Mouse (Mus musculus) neutrophil, adult 5-6 weeks (primary cell): Measurements from ENCODE around the gene Birc6. TPM values are rescaled to one million over a fixed set of nuclear protein-coding genes. Genes with fewer than 3 reads are reported as not detected.
"Not testable (repeated sequence)": the region's sequence is repeated elsewhere in the genome, so short reads cannot be mapped to it uniquely, and the experiment has no call there.

ENCODE experiments used
- ATAC-seq: fragments of 151-379, 151-347 bp; 2 replicates; pipeline ENCODE4 v1.8.0; 2017; ENCODE audit warnings: mild to moderate bottlenecking, moderate TSS enrichment; ENCODE audit not compliant: insufficient number of reproducible peaks, poor library complexity, low FRiP score, severe bottlenecking; ENCODE audit errors: extremely low read depth
- total RNA-seq: library from RNA; stranded (forward); fragments of 200-1000 nt; gene quantifications from 2 replicates; pipeline ENCODE4 v1.2.3, GENCODE M21; 2017

Birc6 gene
- total RNA-seq, 1 experiment from 2014 or later, result 231 TPM

- no peak for ATAC-seq
Measured at GRCm38 (mm10) chr17:74688555-74688954, 160.5 kb downstream of the Birc6 start.

GRCm38 (mm10) chr17:74689406-74689805, 161.3 kb downstream of the Birc6 start:
- no peak for ATAC-seq

GRCm38 (mm10) chr17:74701661-74702060, 173.6 kb downstream of the Birc6 start:
- not testable (repeated sequence) for ATAC-seq

- ATAC-seq, result no peak
Measured at GRCm38 (mm10) chr17:74705480-74705879, 177.4 kb downstream of the Birc6 start.

GRCm38 (mm10) chr17:74706593-74706992, 178.5 kb downstream of the Birc6 start:
- ATAC-seq, result no peak

- ATAC-seq, result no peak
Measured at GRCm38 (mm10) chr17:74707637-74708152, 179.6 kb downstream of the Birc6 start.

GRCm38 (mm10) chr17:74710731-74711130, 182.6 kb downstream of the Birc6 start:
- no peak for ATAC-seq

- no peak for ATAC-seq
Measured at GRCm38 (mm10) chr17:74711627-74712026, 183.5 kb downstream of the Birc6 start.

- no peak for ATAC-seq
Measured at GRCm38 (mm10) chr17:74715128-74715527, 187.0 kb downstream of the Birc6 start.

- no peak for ATAC-seq
Measured at GRCm38 (mm10) chr17:74715724-74716123, 187.6 kb downstream of the Birc6 start.

GRCm38 (mm10) chr17:74716643-74717042, 188.5 kb downstream of the Birc6 start:
- no peak for ATAC-seq

- no peak for ATAC-seq
Measured at GRCm38 (mm10) chr17:74717091-74717617, 189.1 kb downstream of the Birc6 start.

GRCm38 (mm10) chr17:74717618-74718151, 189.6 kb downstream of the Birc6 start, which contains the start of gene Ttc27:
TSS of gene Ttc27 (plus strand) at chr17:74717732.
- ATAC-seq, result peak; percentile 94

GRCm38 (mm10) chr17:74732872-74733271, 204.8 kb downstream of the Birc6 start:
- no peak for ATAC-seq

- ATAC-seq, result no peak
Measured at GRCm38 (mm10) chr17:74735392-74735791, 207.3 kb downstream of the Birc6 start.

- no peak for ATAC-seq
Measured at GRCm38 (mm10) chr17:74749659-74750058, 221.6 kb downstream of the Birc6 start.

- no peak for ATAC-seq
Measured at GRCm38 (mm10) chr17:74751026-74751425, 222.9 kb downstream of the Birc6 start.
